Mouse (Mus musculus) ES-Bruce4 (cell line): ENCODE measurements at regions not wholly inside any gene's neighbourhood (a gene's known extent, or its start where the extent isn't known, plus 50 kb on each side); places are given as distances from the start of the nearest gene placed in this dataset.

Experiments used
- H3K27ac ChIP-seq: 2 replicates; pipeline ENCODE4 v1.5.1; 2012; ENCODE audit warnings: low read length, inconsistent platforms; ENCODE audit not compliant: insufficient read depth
- H3K27me3 ChIP-seq: 2 replicates; pipeline ENCODE4 v1.6.1; 2012; ENCODE audit warnings: mild to moderate bottlenecking, low read length, inconsistent platforms; ENCODE audit not compliant: control insufficient read depth, poor library complexity, insufficient read depth, severe bottlenecking
- H3K36me3 ChIP-seq: 2 replicates; pipeline ENCODE4 v1.6.1; 2012; ENCODE audit warnings: inconsistent platforms, mild to moderate bottlenecking, low read length, moderate library complexity; ENCODE audit not compliant: control insufficient read depth, poor library complexity, insufficient read depth, severe bottlenecking
- H3K4me1 ChIP-seq: one replicate; pipeline ENCODE4 v1.8.1; 2011; ENCODE audit warnings: low read length; ENCODE audit not compliant: control insufficient read depth, insufficient read depth
- H3K4me3 ChIP-seq: 2 replicates; pipeline ENCODE4 v1.5.1; 2011; ENCODE audit warnings: low read depth, mild to moderate bottlenecking, low read length
- H3K9ac ChIP-seq: 2 replicates; pipeline ENCODE4 v1.6.1; 2012; ENCODE audit warnings: low read depth, mild to moderate bottlenecking, inconsistent platforms; ENCODE audit not compliant: poor library complexity, severe bottlenecking
- H3K9me3 ChIP-seq: replicated peaks from 2 replicates; pipeline ENCODE4 v1.6.1; 2012; ENCODE audit warnings: mild to moderate bottlenecking, low read length, inconsistent platforms; ENCODE audit not compliant: control insufficient read depth, poor library complexity, insufficient read depth, severe bottlenecking
- CTCF ChIP-seq: IDR thresholded peaks from one replicate; pipeline ENCODE4 v1.8.1; 2011; ENCODE audit warnings: low read depth, low read length
- EP300 ChIP-seq: IDR thresholded peaks from 2 replicates; pipeline ENCODE4 v1.6.1; 2011; ENCODE audit warnings: low read depth, low read length; ENCODE audit not compliant: insufficient read depth
- POLR2A ChIP-seq: IDR thresholded peaks from one replicate; pipeline ENCODE4 v1.8.1; 2011; ENCODE audit warnings: low read length; ENCODE audit not compliant: insufficient read depth

- H3K27ac ChIP-seq = no peak overlapping the region
Observed at GRCm38 (mm10) chr9:12946088-12946487, 299.5 kb downstream of the Jrkl start.

GRCm38 (mm10) chr9:12945476-12945875 is 300.2 kb downstream of the Jrkl start:
- no peak overlapping the region for H3K27ac ChIP-seq
- H3K36me3 ChIP-seq = no peaks in the 10 kb centered on the region
- H3K4me3 ChIP-seq = no peak overlapping the region

More at GRCm38 (mm10) chr9:12946088-12946487, 299.5 kb downstream of the Jrkl start:
- H3K9me3 ChIP-seq = no peaks in the 10 kb centered on the region
- H3K4me1 ChIP-seq = no peaks in the 10 kb centered on the region
- H3K9ac ChIP-seq = no peak overlapping the region
- TF ChIP-seq POLR2A (no peak), CTCF (no peak), EP300 (no peak)
- no peak overlapping the region for H3K4me3 ChIP-seq
- no peaks in the 10 kb centered on the region for H3K27me3 ChIP-seq
- H3K36me3 ChIP-seq = no peaks in the 10 kb centered on the region

DNA sequence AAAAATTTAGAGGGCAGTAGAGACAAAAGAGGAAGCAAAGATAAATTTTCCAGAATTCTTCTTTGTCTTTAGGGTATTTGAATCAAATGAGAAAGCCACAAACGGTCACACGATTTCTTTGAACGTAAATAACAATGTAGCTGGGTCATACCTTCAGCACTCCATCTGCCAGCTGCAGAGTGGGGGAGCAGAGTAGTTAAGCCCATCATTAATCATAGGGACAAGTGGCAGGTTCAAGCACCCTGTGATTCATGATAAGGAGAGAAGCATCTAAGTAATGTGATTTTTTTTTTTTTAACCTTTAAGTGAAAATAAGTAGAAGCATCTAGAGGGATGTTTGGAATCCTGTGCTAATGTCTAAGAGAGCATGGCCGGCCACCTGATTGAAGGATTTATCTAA is 300.6 kb downstream of the Jrkl start:
- Histone ChIP-seq H3K36me3 (no peaks in the 10 kb centered on the region), H3K27me3 (no peaks in the 10 kb centered on the region), H3K4me3 (no peak overlapping the region), H3K9me3 (no peaks in the 10 kb centered on the region), H3K9ac (no peak overlapping the region), H3K27ac (no peak overlapping the region), H3K4me1 (no peaks in the 10 kb centered on the region)
- no peak for TF ChIP-seq EP300
- no peak for TF ChIP-seq POLR2A
- TF ChIP-seq CTCF = no peak

More at GRCm38 (mm10) chr9:12945476-12945875, 300.2 kb downstream of the Jrkl start:
- H3K27me3 ChIP-seq = no peaks in the 10 kb centered on the region
- H3K9me3 ChIP-seq = no peaks in the 10 kb centered on the region
- no peaks in the 10 kb centered on the region for H3K4me1 ChIP-seq
- H3K9ac ChIP-seq = no peak overlapping the region
- TF ChIP-seq CTCF (no peak), POLR2A (no peak), EP300 (no peak)

- H3K36me3 ChIP-seq = no peaks in the 10 kb centered on the region
- H3K27ac ChIP-seq = no peak overlapping the region
- H3K4me1 ChIP-seq = no peaks in the 10 kb centered on the region
- no peak overlapping the region for H3K4me3 ChIP-seq
- TF ChIP-seq POLR2A = no peak
- no peak for TF ChIP-seq EP300
- TF ChIP-seq CTCF = no peak
- no peaks in the 10 kb centered on the region for H3K27me3 ChIP-seq
- no peaks in the 10 kb centered on the region for H3K9me3 ChIP-seq
- H3K9ac ChIP-seq = no peak overlapping the region
Observed at GRCm38 (mm10) chr9:12935016-12935415, 310.6 kb downstream of the Jrkl start.

- no peaks in the 10 kb centered on the region for H3K36me3 ChIP-seq
- H3K9ac ChIP-seq = no peak overlapping the region
- peaks cover 3% of the 10 kb centered on the region for H3K9me3 ChIP-seq
- no peaks in the 10 kb centered on the region for H3K4me1 ChIP-seq
- no peaks in the 10 kb centered on the region for H3K27me3 ChIP-seq
- H3K4me3 ChIP-seq = no peak overlapping the region
- no peak for TF ChIP-seq EP300
- TF ChIP-seq POLR2A = no peak
- TF ChIP-seq CTCF = no peak
- H3K27ac ChIP-seq = no peak overlapping the region; the same call in 1 of the 2 replicates
Observed at GRCm38 (mm10) chr9:12925549-12926186, 320.0 kb downstream of the Jrkl start.

DNA sequence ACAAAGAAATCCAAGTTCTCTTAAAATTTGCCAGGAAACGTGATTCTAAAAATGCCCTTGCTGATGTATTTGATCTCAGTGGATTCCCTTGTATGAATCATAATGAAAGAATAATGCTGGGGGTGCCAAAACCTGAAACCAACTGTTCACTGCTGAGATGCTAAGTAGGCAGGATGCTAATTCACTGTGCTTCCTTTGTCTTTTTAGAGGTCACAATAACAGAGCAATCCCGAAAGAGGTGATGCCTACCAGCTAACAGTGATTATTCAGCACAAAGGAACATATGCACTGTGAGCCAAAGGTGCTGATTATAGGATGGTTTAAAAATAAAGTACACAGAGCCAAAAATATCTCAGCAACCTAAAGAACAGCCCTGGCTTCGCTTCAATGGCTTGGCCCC is 344.9 kb downstream of the Jrkl start:
- TF ChIP-seq EP300 (0 out of 2 replicates have a peak, but pooled peaks have one; percentile 40), POLR2A (no peak)
- Histone ChIP-seq H3K9ac (no peak overlapping the region), H3K4me1 (no peaks in the 10 kb centered on the region), H3K9me3 (peaks cover 13% of the 10 kb centered on the region), H3K36me3 (no peaks in the 10 kb centered on the region), H3K27me3 (no peaks in the 10 kb centered on the region), H3K27ac (no peak overlapping the region), H3K4me3 (no peak overlapping the region)
